Mouse (Mus musculus) forebrain, embryonic 11.5 days (tissue): Measurements from ENCODE around the gene Sdk1. TPM values are rescaled to one million over a fixed set of nuclear protein-coding genes. Genes with fewer than 3 reads are reported as not detected.

Experiments used
- ATAC-seq: fragments of 200-750 bp; cut with Nextera tagmentation; replicated peaks from 2 replicates; pipeline ENCODE4 v1.8.0; 2017; ENCODE audit warnings: moderate TSS enrichment; ENCODE audit not compliant: low FRiP score
- DNase-seq: peaks from one replicate; pipeline ENCODE4 v3.0.0-alpha.2; 2017; ENCODE audit warnings: low spot score
- H3K27ac ChIP-seq: fragments of 300-500 bp; sonication (generic); 2 replicates; pipeline ENCODE4 v1.5.1; 2014; ENCODE audit warnings: low read depth, low read length
- H3K27me3 ChIP-seq: fragments of 300-500 bp; sonication (generic); 2 replicates; pipeline ENCODE4 v1.6.1; 2014; ENCODE audit warnings: mild to moderate bottlenecking, low read length, mixed read lengths; ENCODE audit not compliant: control insufficient read depth, insufficient read depth
- H3K36me3 ChIP-seq: fragments of 300-500 bp; sonication (generic); 2 replicates; pipeline ENCODE4 v1.6.1; 2014; ENCODE audit warnings: mild to moderate bottlenecking, low read length, moderate library complexity, mixed read lengths; ENCODE audit not compliant: control insufficient read depth, insufficient read depth
- H3K4me1 ChIP-seq: fragments of 300-500 bp; sonication (generic); replicated peaks from 2 replicates; pipeline ENCODE4 v1.6.1; 2014; ENCODE audit warnings: low read length, mixed read lengths; ENCODE audit not compliant: control insufficient read depth, insufficient read depth
- H3K4me2 ChIP-seq: fragments of 300-500 bp; sonication (generic); 2 replicates; pipeline ENCODE4 v1.6.1; 2014; ENCODE audit warnings: low read depth, mild to moderate bottlenecking, low read length, moderate library complexity, mixed read lengths; ENCODE audit not compliant: severe bottlenecking
- H3K4me3 ChIP-seq: fragments of 300-500 bp; sonication (generic); 2 replicates; pipeline ENCODE4 v1.5.1; 2014; ENCODE audit warnings: low read depth, low read length
- H3K9ac ChIP-seq: fragments of 300-500 bp; sonication (generic); 2 replicates; pipeline ENCODE4 v1.6.1; 2014; ENCODE audit warnings: low read length
- H3K9me3 ChIP-seq: fragments of 300-500 bp; sonication (generic); 2 replicates; pipeline ENCODE4 v1.6.1; 2016; ENCODE audit warnings: low read length, mixed read lengths; ENCODE audit not compliant: control insufficient read depth
- WGBS: fragments of 180-500 bp; shearing (Covaris S2); extraction: QIAGEN DNeasy Blood & Tissue Kit; methylation state at CpG from one replicate; pipeline ENCODE4 v1.1.7; 2014; 5-methylcytosine and 5-hydroxymethylcytosine counted together
- polyA plus RNA-seq: library from polyadenylated mRNA; unstranded; fragments of >200 nt; fragmentation: Nextera tagmentation; extraction: Ambion mirVana; gene quantifications from 2 replicates; pipeline ENCODE4 v1.2.1, GENCODE M21; 2014

Gene Sdk1
- polyA plus RNA-seq, 1 experiment from 2014 or later: 0.64 TPM

GRCm38 (mm10) chr5:142001973-142002372 lies 760.7 kb downstream of the Sdk1 start:
- Histone ChIP-seq H3K4me2 (no peak overlapping the region), H3K4me3 (no peak overlapping the region), H3K27ac (no peak overlapping the region), H3K27me3 (no peaks in the 10 kb centered on the region), H3K4me1 (no peaks in the 10 kb centered on the region), H3K9ac (no peak overlapping the region), H3K9me3 (no peaks in the 10 kb centered on the region; the same call in 1 of the 2 replicates), H3K36me3 (no peaks in the 10 kb centered on the region)
- WGBS: 87% methylated on average over 3 of the region's 3 CpGs
- ATAC-seq: no peak
- DNase-seq: no peak

- no peak overlapping the region for H3K9ac ChIP-seq
- no peaks in the 10 kb centered on the region for H3K4me1 ChIP-seq
- WGBS: 24% methylated on average over 3 of the region's 3 CpGs
- H3K9me3 ChIP-seq: no peaks in the 10 kb centered on the region
- no peaks in the 10 kb centered on the region for H3K27me3 ChIP-seq
- no peak for DNase-seq
- no peak for ATAC-seq
- H3K4me2 ChIP-seq: no peak overlapping the region
- no peak overlapping the region for H3K27ac ChIP-seq
- H3K36me3 ChIP-seq: no peaks in the 10 kb centered on the region
- no peak overlapping the region for H3K4me3 ChIP-seq
These were observed 768.9 kb downstream of the Sdk1 start for GRCm38 (mm10) chr5:142010189-142010588.

- Histone ChIP-seq H3K4me1 (no peaks in the 10 kb centered on the region), H3K9ac (no peak overlapping the region), H3K9me3 (no peaks in the 10 kb centered on the region), H3K27ac (no peak overlapping the region), H3K36me3 (no peaks in the 10 kb centered on the region), H3K4me2 (no peak overlapping the region), H3K27me3 (no peaks in the 10 kb centered on the region), H3K4me3 (no peak overlapping the region)
- no peak for DNase-seq
- ATAC-seq: no peak
- 87% methylated on average over 7 of the region's 7 CpGs for WGBS
These were observed 775.7 kb downstream of the Sdk1 start for GRCm38 (mm10) chr5:142017001-142017400.

- H3K27me3 ChIP-seq: no peaks in the 10 kb centered on the region
- H3K9me3 ChIP-seq: no peaks in the 10 kb centered on the region
- H3K4me1 ChIP-seq: no peaks in the 10 kb centered on the region
- ATAC-seq (no peak), DNase-seq (no peak)
- no peak overlapping the region for H3K27ac ChIP-seq
- no peak overlapping the region for H3K4me3 ChIP-seq
- no peak overlapping the region for H3K4me2 ChIP-seq
- H3K36me3 ChIP-seq: no peaks in the 10 kb centered on the region
- 61% methylated on average over 4 of the region's 4 CpGs for WGBS
- no peak overlapping the region for H3K9ac ChIP-seq
These were observed 781.7 kb downstream of the Sdk1 start for GRCm38 (mm10) chr5:142022877-142023580.

GRCm38 (mm10) chr5:142024448-142024847 lies 783.2 kb downstream of the Sdk1 start:
- no peak overlapping the region for H3K27ac ChIP-seq
- no peak overlapping the region for H3K4me2 ChIP-seq
- no peak overlapping the region for H3K4me3 ChIP-seq
- no peaks in the 10 kb centered on the region for H3K4me1 ChIP-seq
- H3K36me3 ChIP-seq: no peaks in the 10 kb centered on the region
- ATAC-seq (no peak), DNase-seq (no peak)
- H3K9me3 ChIP-seq: no peaks in the 10 kb centered on the region
- no peaks in the 10 kb centered on the region for H3K27me3 ChIP-seq
- no peak overlapping the region for H3K9ac ChIP-seq
- 80% methylated on average over 12 of the region's 12 CpGs for WGBS

- Histone ChIP-seq H3K9ac (no peak overlapping the region), H3K4me2 (no peak overlapping the region), H3K4me1 (no peaks in the 10 kb centered on the region), H3K27me3 (no peaks in the 10 kb centered on the region), H3K9me3 (no peaks in the 10 kb centered on the region), H3K4me3 (no peak overlapping the region), H3K27ac (no peak overlapping the region), H3K36me3 (no peaks in the 10 kb centered on the region)
- 95% methylated on average over 9 of the region's 9 CpGs for WGBS
- ATAC-seq (no peak), DNase-seq (no peak)
These were observed 795.2 kb downstream of the Sdk1 start for GRCm38 (mm10) chr5:142036536-142036935.

GRCm38 (mm10) chr5:142039236-142039635 lies 797.9 kb downstream of the Sdk1 start:
- Histone ChIP-seq H3K4me2 (no peak overlapping the region), H3K36me3 (no peaks in the 10 kb centered on the region), H3K27me3 (no peaks in the 10 kb centered on the region), H3K27ac (no peak overlapping the region), H3K9ac (no peak overlapping the region), H3K4me3 (no peak overlapping the region), H3K4me1 (no peaks in the 10 kb centered on the region), H3K9me3 (no peaks in the 10 kb centered on the region)
- DNase-seq: no peak
- WGBS: 84% methylated on average over 6 of the region's 6 CpGs
- ATAC-seq: no peak

GRCm38 (mm10) chr5:142039891-142040530 lies 798.7 kb downstream of the Sdk1 start:
- Histone ChIP-seq H3K36me3 (no peaks in the 10 kb centered on the region), H3K4me3 (no peak overlapping the region), H3K4me1 (no peaks in the 10 kb centered on the region), H3K27me3 (no peaks in the 10 kb centered on the region), H3K4me2 (no peak overlapping the region), H3K27ac (no peak overlapping the region), H3K9ac (no peak overlapping the region), H3K9me3 (no peaks in the 10 kb centered on the region)
- WGBS: 78% methylated on average over 4 of the region's 4 CpGs
- no peak for DNase-seq
- ATAC-seq: no peak
